Mouse (Mus musculus) brain, embryonic 14.5 days (tissue): Measurements from ENCODE around the gene Rab11fip5.

Experiments used
- CTCF ChIP-seq: fragments of 200-500 bp; IDR thresholded peaks from 2 replicates; pipeline ENCODE4 v1.5.1; 2012; ENCODE audit warnings: inconsistent platforms, mild to moderate bottlenecking, moderate library complexity, borderline replicate concordance; ENCODE audit not compliant: insufficient read depth, insufficient read length; ENCODE audit errors: extremely low read depth
- POLR2A ChIP-seq: fragments of 200-500 bp; IDR thresholded peaks from 2 replicates; pipeline ENCODE4 v1.6.1; 2012; ENCODE audit warnings: mild to moderate bottlenecking, inconsistent platforms, borderline replicate concordance; ENCODE audit not compliant: poor library complexity, insufficient read depth, insufficient read length, severe bottlenecking; ENCODE audit errors: extremely low read depth

- TF ChIP-seq POLR2A: no peak
- TF ChIP-seq CTCF: no peak
Measured at GRCm38 (mm10) chr6:85334851-85335250, 39.6 kb downstream of the Rab11fip5 start.
